Mouse (Mus musculus): Measurements from ENCODE around the gene Gm20431. TPM values are rescaled to one million over a fixed set of nuclear protein-coding genes. Genes with fewer than 3 reads are reported as not detected.
A peak's percentile ranks its signal among the peaks of the same experiment; 100 is the strongest.
"Not testable (repeated sequence)": the region's sequence is repeated elsewhere in the genome, so short reads cannot be mapped to it uniquely, and the experiment has no call there.

The Gm20431 gene
- polyA plus RNA-seq, 1 experiment = 11.3 TPM

GRCm38 (mm10) chr2:167617034-167617433 is 44.3 kb downstream of the Gm20431 start:
- WGBS = 76% methylated on average over 3 of the region's 3 CpGs
- TF ChIP-seq POLR2A (IDR thresholded peaks at IDR 0.05; ENCODE audit: borderline replicate concordance, extremely low read depth, low read depth, low read length) (no peak), CTCF (IDR thresholded peaks at IDR 0.05; ENCODE audit: insufficient read depth, low read length) (no peak)
- Histone ChIP-seq H3K4me1 (ENCODE audit: control insufficient read depth, insufficient read depth, low read length) (peaks cover 11% of the 10 kb centered on the region), H3K4me3 (replicated peaks; ENCODE audit: extremely low read depth, low read depth, low read length) (no peak overlapping the region)
- DNase-seq = no peak

GRCm38 (mm10) chr2:167613335-167613734 is 48.0 kb downstream of the Gm20431 start:
- not testable (repeated sequence) for H3K4me1 ChIP-seq (ENCODE audit: control insufficient read depth, insufficient read depth, low read length); DNase-seq; H3K4me3 ChIP-seq (replicated peaks; ENCODE audit: extremely low read depth, low read depth, low read length)
- WGBS = 97% methylated on average over 7 of the region's 7 CpGs

- WGBS = 88% methylated on average over 14 of the region's 14 CpGs
- TF ChIP-seq CTCF (IDR thresholded peaks at IDR 0.05; ENCODE audit: insufficient read depth, low read length) = no peak
- TF ChIP-seq POLR2A (IDR thresholded peaks at IDR 0.05; ENCODE audit: borderline replicate concordance, extremely low read depth, low read depth, low read length) = no peak
- no peak for DNase-seq
- Histone ChIP-seq H3K4me1 (ENCODE audit: control insufficient read depth, insufficient read depth, low read length) (no peaks in the 10 kb centered on the region), H3K4me3 (replicated peaks; ENCODE audit: extremely low read depth, low read depth, low read length) (no peak overlapping the region)
Measured at GRCm38 (mm10) chr2:167612122-167612521, 49.2 kb downstream of the Gm20431 start.

GRCm38 (mm10) chr2:167611287-167611686 is 50.0 kb downstream of the Gm20431 start:
- Histone ChIP-seq H3K4me1 (ENCODE audit: control insufficient read depth, insufficient read depth, low read length) (no peaks in the 10 kb centered on the region), H3K4me3 (replicated peaks; ENCODE audit: extremely low read depth, low read depth, low read length) (no peak overlapping the region)
- 69% methylated on average over 10 of the region's 10 CpGs for WGBS
- no peak for DNase-seq
- TF ChIP-seq POLR2A (IDR thresholded peaks at IDR 0.05; ENCODE audit: borderline replicate concordance, extremely low read depth, low read depth, low read length) = no peak
- no peak for TF ChIP-seq CTCF (IDR thresholded peaks at IDR 0.05; ENCODE audit: insufficient read depth, low read length)

GRCm38 (mm10) chr2:167606745-167607123 is 54.6 kb downstream of the Gm20431 start:
- WGBS = 68% methylated on average over 4 of the region's 4 CpGs
- Histone ChIP-seq H3K4me1 (ENCODE audit: control insufficient read depth, insufficient read depth, low read length) (no peaks in the 10 kb centered on the region), H3K4me3 (replicated peaks; ENCODE audit: extremely low read depth, low read depth, low read length) (no peak overlapping the region)
- TF ChIP-seq CTCF (IDR thresholded peaks at IDR 0.05; ENCODE audit: insufficient read depth, low read length) (no peak), POLR2A (IDR thresholded peaks at IDR 0.05; ENCODE audit: borderline replicate concordance, extremely low read depth, low read depth, low read length) (no peak)
- DNase-seq = no peak

GRCm38 (mm10) chr2:167605817-167606744 is 55.2 kb downstream of the Gm20431 start:
- DNase-seq = no peak
- TF ChIP-seq CTCF (IDR thresholded peaks at IDR 0.05; ENCODE audit: insufficient read depth, low read length) = no peak
- TF ChIP-seq POLR2A (IDR thresholded peaks at IDR 0.05; ENCODE audit: borderline replicate concordance, extremely low read depth, low read depth, low read length) = no peak
- Histone ChIP-seq H3K4me1 (ENCODE audit: control insufficient read depth, insufficient read depth, low read length) (no peaks in the 10 kb centered on the region), H3K4me3 (replicated peaks; ENCODE audit: extremely low read depth, low read depth, low read length) (no peak overlapping the region)
- 64% methylated on average over 17 of the region's 17 CpGs for WGBS

- peak; percentile 87 for DNase-seq
- peak; percentile 97 for TF ChIP-seq CTCF (IDR thresholded peaks at IDR 0.05; ENCODE audit: insufficient read depth, low read length)
- TF ChIP-seq POLR2A (IDR thresholded peaks at IDR 0.05; ENCODE audit: borderline replicate concordance, extremely low read depth, low read depth, low read length) = no peak
- no peaks in the 10 kb centered on the region for H3K4me1 ChIP-seq (ENCODE audit: control insufficient read depth, insufficient read depth, low read length)
- no peak overlapping the region for H3K4me3 ChIP-seq (replicated peaks; ENCODE audit: extremely low read depth, low read depth, low read length)
- 35% methylated on average over 11 of the region's 11 CpGs for WGBS
Measured at GRCm38 (mm10) chr2:167605178-167605794, 56.0 kb downstream of the Gm20431 start.

- TF ChIP-seq CTCF (IDR thresholded peaks at IDR 0.05; ENCODE audit: insufficient read depth, low read length) (peak; percentile 48), POLR2A (IDR thresholded peaks at IDR 0.05; ENCODE audit: borderline replicate concordance, extremely low read depth, low read depth, low read length) (no peak)
- WGBS = 67% methylated on average over 5 of the region's 5 CpGs
Measured at GRCm38 (mm10) chr2:167602978-167603377, 58.3 kb downstream of the Gm20431 start.

GRCm38 (mm10) chr2:167602364-167602763 is 58.9 kb downstream of the Gm20431 start:
- DNase-seq = no peak
- H3K4me1 ChIP-seq (ENCODE audit: control insufficient read depth, insufficient read depth, low read length) = no peaks in the 10 kb centered on the region
- TF ChIP-seq POLR2A (IDR thresholded peaks at IDR 0.05; ENCODE audit: borderline replicate concordance, extremely low read depth, low read depth, low read length) = no peak
- no peak for TF ChIP-seq CTCF (IDR thresholded peaks at IDR 0.05; ENCODE audit: insufficient read depth, low read length)
- 80% methylated on average over 2 of the region's 2 CpGs for WGBS
- no peak overlapping the region for H3K4me3 ChIP-seq (replicated peaks; ENCODE audit: extremely low read depth, low read depth, low read length)

More at GRCm38 (mm10) chr2:167602978-167603377, 58.3 kb downstream of the Gm20431 start:
- no peaks in the 10 kb centered on the region for H3K4me1 ChIP-seq (ENCODE audit: control insufficient read depth, insufficient read depth, low read length)
- no peak overlapping the region for H3K4me3 ChIP-seq (replicated peaks; ENCODE audit: extremely low read depth, low read depth, low read length)
- no peak for DNase-seq

Measured in lung, adult 2 months (tissue).